Mouse (Mus musculus) liver, adult 10 weeks (tissue): ENCODE measurements around the gene Mfsd4b2. TPM values are rescaled to one million over a fixed set of nuclear protein-coding genes. Genes with fewer than 3 reads are reported as not detected.

Experiments used
- polyA plus RNA-seq: library from polyadenylated mRNA; stranded (reverse); fragments of 350-450 nt; fragmentation: Illumina TruSeq; extraction: RNeasy Lipid Tissue Mini Kit (QIAGEN cat#74804); gene quantifications from one replicate; pipeline ENCODE4 v1.2.3, GENCODE M21; 2014; ENCODE audit warnings: low read depth, low replicate concordance

Mfsd4b2 gene
- not detected for polyA plus RNA-seq

DNA sequence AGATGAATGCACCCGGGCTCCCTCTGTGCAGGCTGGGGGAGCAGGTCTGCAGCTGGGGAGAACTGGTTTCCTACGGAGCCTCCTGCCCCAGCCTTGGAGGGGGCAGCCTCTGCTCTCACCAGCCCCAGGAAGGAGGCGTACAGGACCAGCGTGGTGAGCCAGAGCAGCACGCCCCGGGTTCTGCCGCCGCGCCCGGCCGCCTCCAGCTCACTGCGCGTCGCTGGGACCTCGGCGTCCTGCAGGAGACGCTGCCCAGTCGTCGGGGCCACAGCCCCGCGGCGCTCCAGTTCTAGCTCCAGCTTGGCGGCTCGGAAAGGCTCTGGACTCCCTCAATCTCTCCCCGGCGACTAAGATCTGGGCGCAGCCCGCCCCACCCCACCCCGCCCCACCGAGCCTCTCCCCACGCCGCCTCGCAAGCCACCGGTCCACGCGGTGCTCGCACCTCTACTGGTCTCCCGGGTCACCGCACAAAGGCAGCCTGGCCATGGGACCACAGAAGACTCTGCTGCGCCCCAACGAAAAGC is at the start of gene Mfsd4b2:
TSS of gene Mfsd4b2 (minus strand) at position 308 of the 524 bp plus-strand sequence.

DNA sequence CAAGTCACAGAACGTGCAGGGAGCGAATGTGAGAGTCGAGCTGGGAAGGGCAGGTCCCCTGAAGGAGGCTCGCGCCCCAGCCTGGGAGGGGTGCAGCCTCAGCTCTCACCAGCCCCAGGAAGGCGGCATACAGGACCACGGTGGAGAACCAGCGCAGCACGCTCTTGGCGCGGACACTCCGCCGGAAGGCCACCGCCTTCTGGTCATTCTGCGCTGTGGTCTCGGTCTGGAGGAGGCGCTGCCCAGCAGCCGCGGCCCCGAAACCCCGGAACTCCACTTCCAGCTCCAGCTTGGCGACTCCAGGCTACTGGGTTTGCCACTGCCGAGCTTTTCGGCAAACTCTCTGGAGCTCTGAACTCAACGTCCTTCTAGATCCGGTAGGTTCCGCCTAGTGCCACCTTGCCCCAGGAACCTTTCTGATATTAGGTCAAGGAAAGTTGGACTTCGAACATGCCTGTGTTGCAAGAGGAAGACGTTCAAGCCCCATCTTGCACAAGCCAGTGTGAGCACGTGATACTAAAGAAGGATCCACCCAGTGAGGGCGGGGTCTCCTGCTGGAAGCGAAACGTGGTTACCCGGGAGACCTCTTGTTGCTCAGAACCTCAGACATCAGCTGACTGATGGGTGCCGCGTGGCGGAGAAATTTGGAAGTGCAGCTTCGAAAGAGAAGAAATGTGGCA is 33.2 kb upstream of the Mfsd4b2 start, which contains the start of gene Mfsd4b3:
TSS of gene Mfsd4b3 (minus strand) at position 393 of the 680 bp plus-strand sequence.

GRCm38 (mm10) chr10:39898874-39899371 is 27.8 kb downstream of the Mfsd4b2 start, which contains the start of gene Mfsd4b4:
Gene Mfsd4b4 (minus strand): TSS chr10:39899238.

Other genes starting within 250 kb of the Mfsd4b2 start
- 16.9 TPM for gene Rev3l, start 194.8 kb downstream of the Mfsd4b2 start, polyA plus RNA-seq
- gene Mfsd4b4, start 27.7 kb downstream of the Mfsd4b2 start, polyA plus RNA-seq, result 3.7 TPM
- gene Mfsd4b3, start 33.2 kb upstream of the Mfsd4b2 start, polyA plus RNA-seq, result 20.1 TPM
- gene Mfsd4b5, start 59.7 kb upstream of the Mfsd4b2 start, polyA plus RNA-seq, result 0.53 TPM
- gene Mfsd4b1, start 98.3 kb upstream of the Mfsd4b2 start, polyA plus RNA-seq, result 50.4 TPM
- 79.5 TPM for gene Slc16a10, start 215.3 kb upstream of the Mfsd4b2 start, polyA plus RNA-seq